Mouse (Mus musculus) kidney, adult 9 months (tissue): ENCODE measurements around the gene Grk2.

Experiments used
- DNase-seq: peaks from one replicate; pipeline ENCODE4 v3.0.0; 2022

Gene Grk2

DNA sequence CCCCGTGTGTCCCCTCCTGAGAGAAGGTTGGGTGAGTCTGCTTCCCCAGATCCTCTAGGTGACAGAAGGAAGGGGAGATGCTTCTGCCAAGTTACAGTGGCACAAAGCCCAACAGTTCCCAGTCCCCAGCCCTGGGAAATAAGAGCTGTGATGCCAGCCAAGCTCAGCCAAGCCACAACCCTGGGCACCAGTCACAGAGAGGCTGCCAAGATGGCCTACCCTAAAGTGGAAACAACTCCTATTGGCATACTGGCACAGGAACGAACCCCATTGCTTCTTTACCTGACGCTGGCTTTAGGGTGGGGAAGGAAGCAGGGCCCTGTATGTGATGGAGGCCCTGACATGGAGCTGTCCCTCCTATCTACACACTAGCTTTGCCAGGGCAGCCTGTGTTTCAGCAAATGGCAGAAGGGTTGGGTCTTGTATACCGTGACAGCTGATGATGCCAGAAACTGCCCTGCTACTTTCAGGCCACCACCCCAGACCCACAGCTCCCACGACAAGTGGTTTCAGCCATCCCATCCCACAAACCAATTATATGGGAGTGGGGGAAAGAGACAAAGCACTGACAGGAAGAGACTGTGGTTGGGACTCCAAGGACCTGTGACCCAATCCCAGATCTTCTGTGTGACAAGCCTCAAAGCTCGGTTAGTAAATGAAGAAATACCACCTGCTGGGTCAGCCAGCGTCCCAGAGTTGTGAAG, 2.9 kb downstream of the Grk2 start:
- DNase-seq, result no peak

DNA sequence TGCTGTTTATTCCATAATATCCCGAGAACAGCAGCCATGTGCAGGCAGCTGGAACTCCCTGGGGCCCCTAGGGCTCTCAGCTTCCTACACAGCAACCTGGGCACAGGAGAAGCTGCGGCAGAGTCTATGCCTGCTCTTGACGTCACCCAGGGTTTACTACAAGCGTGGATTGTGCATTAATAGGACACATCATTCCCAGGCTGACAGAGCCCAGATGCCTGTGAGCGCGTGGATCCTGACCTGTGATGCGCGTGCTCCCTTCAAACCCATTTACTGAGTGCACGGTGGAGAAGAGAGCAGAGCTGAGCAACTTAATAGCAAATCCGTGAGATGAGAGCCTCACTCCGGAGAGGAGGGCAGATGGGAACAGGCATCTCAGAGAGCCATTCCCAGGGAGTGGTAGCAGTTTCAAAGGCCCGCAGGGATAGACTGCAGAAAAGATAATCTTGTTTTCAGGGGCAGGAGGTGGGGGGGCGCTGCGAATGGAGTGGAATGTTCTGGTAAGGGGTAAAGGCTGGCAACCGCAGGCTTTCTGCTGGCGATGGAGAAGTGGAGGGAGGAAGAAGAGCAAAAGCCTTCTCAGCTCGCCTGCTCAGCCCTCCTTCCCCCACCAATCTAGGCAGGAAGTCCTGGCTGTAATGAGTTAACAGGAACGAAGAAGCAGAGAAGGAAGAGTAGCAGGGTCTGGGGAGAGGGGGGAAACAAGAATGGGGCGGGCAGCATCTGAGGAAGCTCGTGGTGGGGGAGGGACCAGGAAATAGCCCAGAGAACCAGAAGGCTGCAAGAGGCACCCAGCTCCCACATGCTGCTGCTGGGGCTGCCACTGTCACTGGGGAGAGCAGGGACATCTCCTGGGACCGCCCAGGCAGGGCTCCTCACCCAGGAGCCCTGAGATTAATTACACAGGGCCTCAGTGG, 4.0 kb downstream of the Grk2 start:
- DNase-seq, result peak; percentile 44

DNA sequence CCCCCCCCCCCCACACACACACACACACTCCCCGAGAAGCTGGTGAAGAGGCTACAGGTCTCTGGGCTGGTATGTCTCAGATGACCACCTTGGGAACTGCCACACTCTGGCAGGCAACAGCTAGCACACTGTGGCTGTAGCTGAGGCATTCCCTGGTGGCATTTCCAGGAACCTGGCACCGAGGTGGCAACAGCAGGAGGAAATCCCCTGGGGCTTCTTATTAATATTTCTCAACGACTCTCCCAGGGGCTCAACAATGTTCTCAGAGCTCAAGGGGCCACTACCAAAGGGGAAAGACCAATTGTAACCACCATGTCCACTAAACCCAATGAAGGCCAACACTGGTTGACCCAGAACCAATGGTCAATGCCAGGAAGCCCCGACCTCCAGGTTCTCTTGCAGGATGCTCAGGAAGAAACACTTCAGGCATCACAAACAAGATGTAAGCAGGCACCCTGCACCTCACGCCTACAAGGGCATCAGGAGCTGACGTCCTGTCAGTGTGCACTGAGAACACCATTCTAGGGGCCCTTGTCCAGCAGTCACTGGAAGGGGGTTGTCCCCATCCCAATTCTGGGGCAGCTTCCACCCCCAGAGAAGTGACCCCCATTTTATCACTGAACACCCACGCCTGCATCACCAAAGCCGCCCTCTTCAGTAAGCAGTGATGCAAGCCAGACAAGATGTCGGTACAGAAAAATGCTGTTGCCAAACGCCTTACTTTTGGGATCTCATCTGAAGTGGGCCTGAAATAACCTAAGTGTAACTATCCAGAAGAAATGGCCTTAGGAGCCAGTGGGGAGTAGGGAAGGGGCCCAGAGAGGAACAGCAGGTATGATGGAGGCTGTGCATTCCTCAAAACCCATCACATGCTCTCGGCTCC, 4.9 kb downstream of the Grk2 start:
- no peak for DNase-seq

DNA sequence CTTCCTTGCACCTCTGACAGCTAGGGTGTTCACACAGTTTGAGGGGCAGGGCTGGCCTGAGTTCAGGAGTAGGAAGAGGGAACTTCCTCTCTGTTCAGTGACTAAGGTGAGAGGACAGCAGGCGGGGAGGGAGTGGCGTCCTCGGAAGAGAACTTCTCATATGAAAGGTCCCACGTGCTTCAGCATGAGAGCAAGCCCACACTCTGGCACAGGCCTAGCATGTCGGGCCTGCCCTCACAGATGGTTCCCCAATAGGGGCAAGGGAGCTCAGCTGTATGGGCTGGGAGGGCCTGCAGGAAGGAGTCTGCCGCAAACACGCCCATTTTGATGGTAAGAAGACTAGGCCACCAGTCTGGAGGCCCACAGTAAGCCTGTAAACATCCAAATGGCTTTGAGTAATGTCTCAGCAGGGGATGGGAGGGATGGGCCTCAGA, 5.7 kb downstream of the Grk2 start:
- peak; percentile 37 for DNase-seq

DNA sequence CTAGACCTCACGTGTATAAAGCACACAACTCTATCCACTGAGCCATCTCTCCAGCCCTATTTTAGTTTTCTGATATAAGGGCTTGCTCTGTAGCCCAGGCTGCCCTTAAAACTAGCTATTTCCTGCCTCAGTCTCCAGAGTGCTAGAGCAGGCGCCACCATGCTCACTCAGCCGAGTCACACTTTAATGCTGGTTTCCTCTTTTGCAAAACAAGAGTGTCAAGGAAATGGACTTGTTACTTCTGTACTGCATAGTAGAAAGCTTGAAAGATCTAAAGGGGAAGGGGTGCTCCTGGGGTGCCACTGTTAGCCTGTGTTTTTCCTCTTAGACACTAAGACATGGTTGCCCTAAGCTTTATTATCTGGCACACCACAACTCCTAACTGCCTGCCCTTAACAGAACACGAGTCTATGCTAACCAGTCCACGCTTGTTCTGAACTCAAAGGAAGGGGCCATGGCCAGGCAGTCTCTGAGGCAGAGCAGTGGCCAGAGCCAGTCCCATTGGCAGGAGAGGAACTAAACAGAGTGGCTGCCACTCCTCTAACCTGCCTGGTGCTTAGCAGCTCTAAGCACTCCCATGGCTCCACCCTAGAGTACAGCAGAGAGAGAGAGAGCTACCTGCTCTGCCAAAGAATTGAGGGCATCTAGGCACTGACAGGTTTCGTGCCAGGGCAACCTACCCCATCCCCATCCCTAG, 6.3 kb downstream of the Grk2 start:
- no peak for DNase-seq

DNA sequence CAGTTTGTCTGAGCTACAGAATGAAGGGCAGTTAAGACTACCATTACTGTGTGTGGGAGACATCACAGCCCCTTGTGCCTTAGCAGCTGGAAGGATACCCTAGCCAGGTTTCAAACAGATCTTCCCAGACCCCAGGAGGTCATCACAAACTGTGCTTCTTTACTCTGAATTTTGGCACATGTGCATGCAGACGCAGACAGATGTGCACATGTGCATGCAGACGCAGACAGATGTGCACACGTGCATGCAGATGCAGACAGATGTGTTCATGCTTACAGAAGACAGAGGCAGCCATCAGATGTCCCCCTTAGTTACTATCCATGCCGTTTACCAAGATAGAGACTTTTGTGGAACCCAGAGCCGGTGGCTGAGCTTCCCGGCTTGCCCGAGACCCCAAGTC, 6.9 kb downstream of the Grk2 start:
- no peak for DNase-seq

DNA sequence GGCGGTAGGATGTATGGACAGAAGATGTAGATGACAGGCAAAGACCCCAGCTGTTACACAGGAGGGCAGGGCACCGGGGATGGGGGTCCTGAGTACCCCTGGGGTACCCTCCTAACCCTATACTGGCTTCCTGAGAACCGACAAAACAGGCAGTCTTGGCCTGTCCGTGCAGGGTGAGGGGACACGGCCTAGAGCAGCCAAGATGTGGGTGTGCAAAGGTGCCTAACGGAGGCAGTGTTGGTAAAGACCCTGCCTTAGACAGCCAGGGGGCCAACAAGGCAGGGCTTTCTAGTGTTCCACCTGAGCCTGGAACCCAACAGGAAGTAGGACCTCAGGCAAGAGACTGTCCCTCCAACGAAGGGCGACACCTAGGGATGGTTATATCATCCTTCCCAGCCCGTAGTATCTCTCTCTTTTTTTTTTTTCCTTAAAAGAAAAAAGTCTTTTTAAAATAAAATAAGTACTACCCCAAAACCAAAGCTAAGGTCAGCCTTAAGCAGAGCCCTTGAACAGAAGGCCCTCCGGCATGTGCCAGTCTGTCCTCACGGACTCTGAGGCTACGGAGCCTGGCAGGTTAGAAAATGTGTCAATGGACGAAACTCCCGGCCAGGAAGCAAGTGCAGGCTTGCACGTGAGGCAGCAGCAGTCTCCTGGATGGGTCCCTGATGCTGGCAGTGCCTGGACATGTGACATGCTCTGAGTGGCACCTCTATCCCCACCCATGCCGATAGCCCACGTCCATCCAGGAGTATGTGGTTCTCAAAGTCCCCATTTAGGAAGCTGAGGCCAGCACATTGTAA, 7.5 kb downstream of the Grk2 start:
- no peak for DNase-seq

DNA sequence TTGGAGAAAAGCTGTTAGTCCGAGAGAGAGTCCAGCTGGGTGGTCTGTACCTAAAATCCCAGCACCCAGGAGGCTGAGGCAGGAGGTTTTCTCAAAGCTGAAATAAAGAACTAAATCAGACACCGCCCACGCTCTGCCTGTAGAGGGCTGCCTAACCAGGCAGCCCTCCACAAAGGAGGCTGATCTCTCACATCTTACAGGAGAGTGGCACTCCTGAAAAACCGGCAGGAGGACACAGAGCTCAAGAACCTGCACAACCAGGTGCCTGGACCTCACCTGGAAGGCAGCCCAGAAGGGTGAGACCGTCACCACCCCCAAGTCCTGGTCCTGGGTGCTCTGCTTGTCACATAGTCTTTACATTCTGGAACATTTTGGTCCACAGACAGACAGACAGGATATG, 8.2 kb downstream of the Grk2 start:
- DNase-seq, result no peak

DNA sequence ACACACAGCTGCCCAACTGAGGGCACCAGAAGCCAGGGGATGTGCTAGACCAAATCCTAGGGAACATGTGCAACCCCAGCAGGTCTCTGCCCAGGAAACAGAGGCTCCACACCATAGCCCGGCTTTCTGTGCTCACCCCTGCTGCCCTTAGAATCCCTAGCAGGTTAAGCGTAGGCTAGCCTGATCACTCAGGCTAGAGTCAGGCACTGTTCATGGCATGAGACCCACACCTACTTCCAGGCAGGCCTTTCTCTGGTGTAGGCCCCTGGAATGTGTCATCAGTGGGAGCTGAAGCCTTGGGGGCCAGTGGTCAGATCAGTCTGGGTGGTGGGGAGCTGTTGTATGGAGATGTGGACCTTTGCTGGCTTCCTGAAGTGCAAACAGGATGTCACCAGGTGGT, 9.4 kb downstream of the Grk2 start:
- DNase-seq, result no peak

DNA sequence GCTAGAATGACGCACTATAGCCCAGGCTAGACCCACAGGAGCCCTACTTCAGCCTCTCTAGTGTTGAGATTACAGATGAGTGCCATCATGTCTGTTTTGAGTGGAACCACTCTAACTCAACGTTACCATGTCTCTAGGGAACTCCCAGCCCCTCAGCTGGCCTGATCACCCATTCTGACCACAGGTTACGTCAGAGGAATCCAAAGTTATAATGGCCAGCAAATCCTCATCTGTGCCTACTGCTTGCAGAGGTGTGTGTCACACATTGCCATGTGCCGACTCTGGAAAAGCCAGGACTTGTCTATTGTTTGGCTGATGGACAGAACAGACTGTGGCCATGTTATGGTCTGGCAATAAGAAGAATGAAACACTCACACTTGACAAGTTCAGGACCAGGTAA, 10.6 kb downstream of the Grk2 start:
- DNase-seq, result no peak

DNA sequence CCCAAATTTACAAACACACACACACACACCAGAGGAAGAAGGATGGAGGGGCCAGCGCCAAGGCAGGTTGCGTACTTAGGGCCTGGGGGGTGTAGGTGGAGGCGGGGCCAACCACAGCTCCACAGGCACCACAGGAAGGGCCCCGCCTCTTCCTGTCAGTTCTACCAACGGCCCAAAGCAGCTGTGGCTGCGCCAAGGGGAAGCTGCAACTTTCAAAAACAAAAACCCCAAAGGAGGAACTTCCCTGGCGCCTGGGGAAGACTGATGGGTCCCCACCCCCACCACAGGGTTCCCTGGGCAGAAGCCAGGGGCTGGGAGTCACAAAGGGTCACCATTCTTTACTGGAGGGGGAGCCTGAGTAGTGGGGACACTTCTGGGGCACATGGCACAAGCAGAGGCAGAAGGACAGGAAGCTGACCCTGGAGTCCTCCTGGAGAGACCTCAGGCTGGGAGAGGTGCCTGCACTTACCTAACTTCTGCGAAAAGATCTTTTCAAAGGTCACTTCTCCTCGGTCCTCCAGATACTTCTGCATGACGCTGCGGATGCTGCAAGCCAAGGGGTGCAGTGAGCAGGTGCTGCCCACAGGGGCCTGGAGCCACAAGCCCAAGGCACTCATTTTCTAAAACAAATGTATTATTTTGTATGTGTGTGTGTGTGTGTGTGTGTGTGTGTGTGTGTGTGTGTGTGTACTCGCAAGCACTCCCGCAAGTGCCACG, 11.5 kb downstream of the Grk2 start:
- peak; percentile 76 for DNase-seq

DNA sequence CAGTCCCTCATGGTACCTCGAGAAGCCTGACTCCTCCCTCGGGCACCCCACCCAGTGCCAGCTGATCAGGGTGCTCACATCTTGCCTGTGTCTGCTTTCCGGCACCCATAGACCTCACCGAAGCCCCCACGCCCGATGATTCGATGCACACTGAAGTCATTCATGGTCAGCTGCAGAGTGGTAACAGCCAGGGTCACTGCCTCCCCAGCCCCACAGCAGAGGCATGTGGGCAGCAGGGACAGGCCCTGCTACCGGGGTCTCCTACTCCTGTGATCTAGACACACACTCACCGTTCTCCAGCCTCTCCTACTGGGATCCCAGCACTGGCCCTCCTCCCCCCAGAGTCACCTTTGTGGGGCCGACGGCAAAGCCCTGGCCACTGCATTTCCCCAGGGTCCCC, 14.9 kb downstream of the Grk2 start:
- DNase-seq, result no peak

DNA sequence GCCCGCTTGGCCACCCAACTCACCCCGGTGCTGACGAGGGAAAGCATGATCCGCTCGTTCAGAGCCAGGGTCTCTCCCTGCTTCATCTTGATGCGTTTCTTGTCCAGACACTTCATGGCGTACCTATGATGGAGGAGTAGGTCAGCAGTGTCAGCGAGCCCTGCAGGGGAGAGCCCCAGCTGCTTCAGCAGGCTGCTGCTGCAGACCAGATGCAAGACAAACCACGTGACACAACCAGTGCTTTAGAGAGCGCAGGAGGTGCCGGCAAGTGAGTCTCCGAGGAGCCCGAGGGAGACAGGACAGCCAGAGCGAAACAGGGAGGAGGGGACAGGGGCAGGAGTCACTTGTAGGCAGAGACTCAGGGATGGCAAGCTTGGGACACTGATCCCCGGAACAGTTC, 15.3 kb downstream of the Grk2 start:
- no peak for DNase-seq

DNA sequence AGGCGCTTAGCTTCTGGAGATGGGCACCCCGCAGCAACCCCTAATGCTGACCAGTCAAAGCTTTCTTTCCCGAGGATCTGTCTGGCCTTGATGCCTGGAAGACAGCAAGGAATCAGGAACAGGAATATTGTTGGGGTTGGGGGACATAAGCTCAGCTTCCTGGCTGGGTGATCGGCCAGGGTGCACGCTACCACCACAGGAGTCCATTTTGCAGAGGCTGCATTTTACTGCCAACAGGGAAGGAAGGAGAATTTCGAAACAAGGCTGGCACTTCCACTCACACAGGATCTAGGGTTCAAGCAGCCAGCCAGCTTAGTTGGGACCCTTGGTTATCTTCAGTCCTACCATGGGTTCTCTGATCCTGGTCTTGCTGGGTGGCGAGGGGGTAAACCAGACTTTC, 22.4 kb downstream of the Grk2 start:
- no peak for DNase-seq

DNA sequence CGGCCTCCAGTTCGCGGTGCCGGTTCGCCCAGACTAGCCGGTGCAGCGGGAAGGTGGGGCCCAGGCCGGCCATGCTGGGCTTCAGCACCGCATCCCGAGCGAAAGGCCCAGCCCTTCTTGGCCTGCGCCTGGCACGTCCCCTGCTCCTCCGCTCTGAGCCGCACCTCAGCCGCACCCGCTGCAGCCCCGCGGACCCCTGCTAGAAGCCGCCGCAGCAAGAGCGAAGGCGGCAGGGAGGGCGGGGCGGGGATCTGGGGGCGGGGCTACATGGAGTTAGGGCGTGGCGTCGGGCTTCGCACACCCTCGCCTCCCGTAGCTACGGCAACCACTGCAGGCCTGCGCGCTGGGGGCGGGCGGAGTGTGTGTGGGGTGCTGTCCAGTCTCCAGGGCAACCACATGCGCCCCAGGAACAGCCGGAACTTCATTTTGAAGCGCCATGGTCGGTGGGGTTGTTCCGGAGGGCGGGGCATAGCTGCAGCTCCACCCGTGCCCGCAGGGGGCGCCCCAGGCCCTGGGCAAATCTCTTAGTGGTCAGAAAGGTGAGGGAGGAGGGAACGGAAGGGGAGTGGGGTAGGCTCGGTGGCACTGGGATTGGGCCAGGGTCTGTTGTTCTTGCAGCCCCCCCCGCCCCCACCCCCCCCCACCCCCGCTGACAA, 23.0 kb downstream of the Grk2 start, which contains the start of gene Ankrd13d:
Ankrd13d (minus strand) TSS at position 240 of the 656 bp plus-strand sequence.
- peak; percentile 90 for DNase-seq

DNA sequence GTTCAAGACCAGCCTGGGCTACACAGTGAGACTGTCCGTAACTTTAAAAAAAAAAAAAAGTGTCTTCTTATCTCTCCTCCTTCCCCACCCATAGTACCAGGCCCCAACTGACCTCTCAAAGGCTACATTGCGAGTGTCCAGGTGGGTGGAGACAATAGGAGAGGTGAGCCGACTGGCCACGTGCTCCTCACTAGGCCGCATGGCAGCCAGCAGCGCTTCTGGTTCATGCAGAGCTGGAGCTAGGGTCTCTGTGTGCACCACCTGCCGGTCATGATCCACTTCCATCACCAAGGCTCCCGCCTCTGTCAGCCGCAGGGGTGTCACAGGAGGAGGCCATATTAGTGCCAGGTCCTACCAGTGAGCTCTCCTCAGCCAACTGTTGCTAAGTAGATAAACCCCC, 25.6 kb downstream of the Grk2 start:
- DNase-seq, result no peak

DNA sequence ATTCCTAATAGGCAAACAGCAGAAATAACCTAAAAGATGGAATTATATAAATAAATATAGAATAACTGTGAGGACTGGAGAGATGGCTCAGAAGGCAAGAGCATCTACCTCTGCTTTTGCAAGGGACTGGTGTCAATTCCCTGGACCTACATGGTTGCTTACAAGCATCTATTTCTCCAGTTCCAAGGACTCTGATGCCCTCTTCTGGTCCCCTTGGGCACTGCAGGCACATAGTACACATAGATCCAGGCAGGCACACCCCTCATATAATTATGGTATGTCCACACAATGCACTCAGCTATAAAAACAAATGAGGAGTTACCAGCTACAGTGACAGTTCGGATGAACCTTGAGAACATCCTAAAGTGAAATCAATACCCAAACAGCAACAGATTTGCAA, 26.5 kb downstream of the Grk2 start:
- no peak for DNase-seq

DNA sequence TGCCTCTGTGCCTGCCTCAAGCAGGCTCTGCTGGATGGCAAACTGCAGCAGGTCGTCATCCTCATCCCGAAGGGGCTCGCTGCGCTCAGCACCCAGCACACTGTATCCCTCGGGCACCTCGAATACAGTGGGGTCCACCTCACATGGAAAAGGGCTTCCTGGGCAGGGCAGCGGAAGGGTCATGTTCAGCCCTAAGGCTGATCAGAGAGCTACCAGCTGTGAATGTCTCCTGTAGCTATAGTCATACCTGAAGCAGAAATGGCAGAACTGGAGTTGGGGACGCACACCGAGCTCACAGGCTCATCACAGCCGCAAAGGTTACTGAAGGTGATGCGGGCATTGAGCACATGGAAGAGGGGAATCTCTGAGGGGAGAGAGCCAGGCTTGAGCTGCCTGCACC, 35.0 kb downstream of the Grk2 start:
- no peak for DNase-seq

DNA sequence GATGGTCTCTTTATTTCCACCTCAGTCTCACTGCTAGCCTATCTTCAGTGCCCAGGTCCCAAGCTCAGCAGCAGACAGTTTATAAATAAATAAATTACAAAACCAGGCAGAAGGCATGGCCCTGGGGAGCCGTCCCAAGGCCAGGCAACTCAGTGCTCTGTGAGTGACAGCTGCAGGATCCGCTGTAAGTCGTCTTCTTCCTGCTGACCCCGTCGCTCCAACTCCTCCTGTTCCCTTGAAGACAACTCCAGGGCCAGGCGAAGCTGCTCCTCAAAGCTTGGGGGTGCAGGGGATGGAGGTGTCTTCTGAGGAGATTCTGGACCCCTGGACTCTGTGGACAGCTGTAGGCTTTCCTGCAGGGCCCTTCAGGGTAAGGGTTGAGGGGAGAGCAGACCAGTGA, 35.8 kb downstream of the Grk2 start:
- DNase-seq, result no peak

DNA sequence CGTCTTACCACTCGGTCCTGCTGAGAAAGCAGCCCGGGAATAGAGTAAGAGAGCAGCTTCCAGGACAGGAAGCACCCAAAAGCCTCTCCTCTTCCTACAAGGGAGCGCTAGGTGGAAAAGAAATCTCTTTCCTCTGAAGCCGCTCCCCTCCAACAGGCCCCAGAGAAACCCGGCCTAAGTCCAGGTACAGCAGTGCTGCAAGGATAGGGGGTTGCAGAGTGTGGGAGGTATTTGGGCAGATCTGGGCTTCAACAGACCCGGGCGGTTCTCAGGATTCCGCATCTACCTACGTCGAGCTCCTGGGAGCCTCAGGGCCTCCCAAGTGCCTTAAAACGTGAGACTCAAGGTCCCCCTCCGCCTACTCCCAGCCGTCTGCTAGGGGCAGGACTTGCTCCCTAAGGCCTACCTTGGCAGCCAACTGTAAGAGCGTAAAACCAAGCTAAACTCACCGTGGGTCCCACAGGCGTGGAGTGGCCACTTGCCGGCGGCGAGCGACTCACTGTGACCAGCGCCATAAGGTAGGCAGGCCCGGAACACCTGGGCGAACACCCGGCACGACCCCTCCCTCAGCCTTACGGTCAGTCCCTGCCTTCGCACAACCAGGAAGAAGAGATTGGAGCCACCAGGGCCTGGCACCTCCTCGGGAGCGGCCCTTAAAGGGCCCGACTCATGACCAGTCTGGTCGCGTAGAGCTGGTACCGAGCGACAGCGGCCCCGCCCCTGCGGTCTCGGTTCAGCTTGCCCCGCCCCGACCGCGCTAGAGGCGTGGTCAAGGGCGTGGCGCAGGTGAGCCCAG, 37.3 kb downstream of the Grk2 start, which contains the start of gene Ssh3:
Ssh3 (minus strand) TSS at position 615 of the 796 bp plus-strand sequence.
- peak; percentile 93 for DNase-seq
